Mouse (Mus musculus): ENCODE data around the gene Dync1li2. TPM values are rescaled to one million over a fixed set of nuclear protein-coding genes. Genes with fewer than 3 reads are reported as not detected.

Gene Dync1li2
- total RNA-seq, 2 experiments from 2014 or later = 98.9 to 104 TPM

DNA sequence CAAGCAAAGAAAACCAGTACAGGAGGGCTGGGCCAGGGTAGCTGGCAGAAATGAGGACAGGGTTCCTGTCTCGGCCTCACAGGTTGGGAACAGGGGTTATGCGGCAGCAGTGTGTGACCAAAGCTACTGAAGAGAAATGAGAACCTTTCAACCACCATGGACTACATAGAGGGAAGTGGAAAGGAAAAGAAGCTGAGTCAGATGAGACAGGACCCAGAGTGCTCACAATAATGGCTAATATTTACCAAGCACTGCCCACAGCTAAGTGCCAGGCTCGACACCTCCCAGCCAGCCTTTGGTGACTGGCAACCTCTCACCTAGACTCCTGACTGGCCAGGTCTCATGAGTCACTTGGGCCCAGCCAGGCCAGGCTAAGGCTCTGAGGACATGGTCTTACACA lies 58.9 kb downstream of the Dync1li2 start:
- no peak for DNase-seq (ENCODE audit: low spot score)

GRCm38 (mm10) chr8:104383296-104383695 lies 59.6 kb downstream of the Dync1li2 start:
- peak; percentile 30 for DNase-seq (ENCODE audit: low spot score)

DNA sequence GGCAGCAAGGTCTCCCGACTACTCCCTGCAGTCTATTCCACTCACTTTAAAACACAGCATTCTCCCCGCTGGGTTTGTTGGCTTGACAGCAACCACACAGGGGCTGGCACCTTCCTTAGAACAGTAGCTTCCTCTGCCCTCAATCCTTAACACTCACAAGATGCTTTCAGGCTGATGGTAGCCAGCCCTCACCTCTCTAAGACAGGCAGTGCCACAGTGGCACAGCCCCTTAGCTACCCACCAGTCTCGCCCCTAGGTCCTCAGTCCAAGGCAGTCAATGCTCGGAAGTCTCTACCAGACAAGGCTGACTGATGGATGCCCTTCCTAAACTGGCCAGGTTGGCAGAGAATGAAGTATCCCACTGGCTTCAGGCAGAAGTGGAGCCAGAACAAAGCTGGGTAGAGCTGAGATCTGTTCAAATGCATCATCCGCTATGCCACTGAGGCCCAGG lies 61.9 kb downstream of the Dync1li2 start:
- no peak for DNase-seq (ENCODE audit: low spot score)

- no peak for DNase-seq (ENCODE audit: low spot score)
These were observed 62.6 kb downstream of the Dync1li2 start for GRCm38 (mm10) chr8:104380269-104380668.

DNA sequence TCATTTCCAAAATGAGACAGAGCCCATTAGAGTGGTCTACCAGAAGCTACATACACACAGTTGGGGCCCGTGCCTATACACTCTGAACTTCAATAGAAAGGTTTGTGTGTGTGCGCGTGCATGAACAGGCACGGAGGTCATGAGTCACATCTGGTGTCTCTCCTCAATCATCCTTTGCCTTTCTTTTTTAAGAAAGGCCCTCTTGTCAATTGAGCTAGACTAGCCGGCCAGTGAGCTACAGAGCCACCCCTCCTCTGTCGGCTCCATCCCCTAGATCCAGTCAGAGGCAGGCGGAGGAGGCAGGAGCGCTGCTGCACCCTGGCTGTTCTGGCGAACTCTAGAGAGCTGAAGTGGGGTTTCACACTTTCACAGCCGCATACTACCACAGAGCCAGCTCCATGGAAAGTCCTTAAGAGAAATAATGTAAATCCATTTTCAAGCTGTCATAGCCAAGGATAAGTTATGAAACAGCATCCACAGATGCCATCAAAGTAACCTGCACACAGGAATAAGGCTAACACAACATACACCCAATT lies 63.5 kb downstream of the Dync1li2 start:
- no peak for DNase-seq (ENCODE audit: low spot score)

DNA sequence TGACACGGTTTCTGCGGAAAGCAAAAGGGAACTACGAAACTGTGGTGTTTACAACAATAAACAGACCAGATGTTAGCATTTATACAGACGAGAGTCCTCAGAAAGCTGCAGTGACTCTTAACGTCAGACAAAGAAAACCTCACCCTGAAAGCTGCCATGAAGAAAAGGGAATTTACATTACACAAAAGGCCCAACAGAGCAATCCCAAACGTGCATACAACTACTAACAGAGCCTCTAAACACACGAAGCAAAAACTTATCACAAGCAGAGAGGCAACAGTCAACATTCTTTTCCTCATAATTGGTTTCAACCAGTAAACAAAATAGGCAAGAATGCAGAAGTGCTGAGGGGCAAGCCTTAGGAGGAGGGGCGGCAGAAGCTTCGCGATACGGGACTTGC lies 66.2 kb downstream of the Dync1li2 start:
- DNase-seq (ENCODE audit: low spot score) = no peak

DNA sequence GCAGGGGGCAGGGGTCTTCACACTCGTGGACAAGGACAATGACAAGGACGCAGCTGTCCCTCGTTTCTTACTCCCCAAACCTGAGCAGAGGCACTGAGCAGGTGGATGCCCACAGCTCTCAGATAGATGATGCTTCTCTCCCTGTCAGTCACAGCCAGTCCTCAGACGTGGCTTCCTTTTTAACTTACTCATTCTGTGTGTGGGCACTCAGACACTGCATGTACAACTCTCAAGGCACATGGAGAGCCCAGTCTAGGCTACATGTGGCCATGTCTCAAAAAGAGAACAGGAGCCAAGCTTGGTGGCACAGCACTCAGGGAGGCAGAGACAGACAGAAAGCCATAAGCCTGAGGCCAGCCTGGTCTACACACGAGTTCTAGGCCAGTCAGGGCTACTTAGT lies 66.9 kb downstream of the Dync1li2 start:
- DNase-seq (ENCODE audit: low spot score) = no peak

GRCm38 (mm10) chr8:104374864-104375846 lies 67.7 kb downstream of the Dync1li2 start:
- DNase-seq (ENCODE audit: low spot score) = peak; percentile 64

DNA sequence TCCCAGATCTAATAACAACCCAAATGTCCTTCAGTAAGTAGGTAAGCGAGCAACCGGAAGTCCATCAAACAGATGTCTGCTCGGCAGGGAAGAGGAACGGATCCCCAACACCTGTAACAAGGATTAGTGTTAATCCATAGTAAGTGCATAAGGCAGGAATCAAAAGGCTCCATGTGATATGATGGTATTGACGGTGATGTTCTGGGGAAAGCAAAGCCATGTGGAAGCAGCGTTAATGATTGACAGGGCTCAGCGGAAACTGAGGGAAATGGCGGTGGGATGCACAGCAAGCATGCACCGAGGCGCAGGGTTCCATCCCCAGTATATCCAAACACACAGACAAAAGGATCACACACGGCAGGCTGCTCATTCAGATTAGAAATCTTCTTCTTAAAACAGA lies 68.6 kb downstream of the Dync1li2 start:
- DNase-seq (ENCODE audit: low spot score) = no peak

DNA sequence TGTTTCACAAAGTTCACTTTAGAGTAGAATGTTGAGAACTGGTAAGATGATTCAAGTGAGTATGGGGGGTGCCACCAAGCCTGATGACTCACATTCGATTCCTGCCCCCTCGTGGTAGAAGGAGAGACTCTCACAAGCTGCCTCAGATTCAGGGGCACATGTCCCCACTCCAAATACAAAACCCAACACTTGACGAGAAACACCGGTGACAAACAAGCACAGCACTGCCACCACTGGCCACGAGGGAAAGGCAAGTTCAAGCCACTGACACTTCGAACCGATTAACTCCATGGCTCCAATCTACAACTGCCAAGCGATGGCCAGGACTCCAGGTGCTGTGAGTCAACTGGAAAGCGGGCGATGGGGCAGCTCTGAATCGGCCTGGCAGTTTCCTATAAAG lies 69.1 kb downstream of the Dync1li2 start:
- DNase-seq (ENCODE audit: low spot score) = no peak

GRCm38 (mm10) chr8:104371121-104371520 lies 71.7 kb downstream of the Dync1li2 start:
- no peak for DNase-seq (ENCODE audit: low spot score)

DNA sequence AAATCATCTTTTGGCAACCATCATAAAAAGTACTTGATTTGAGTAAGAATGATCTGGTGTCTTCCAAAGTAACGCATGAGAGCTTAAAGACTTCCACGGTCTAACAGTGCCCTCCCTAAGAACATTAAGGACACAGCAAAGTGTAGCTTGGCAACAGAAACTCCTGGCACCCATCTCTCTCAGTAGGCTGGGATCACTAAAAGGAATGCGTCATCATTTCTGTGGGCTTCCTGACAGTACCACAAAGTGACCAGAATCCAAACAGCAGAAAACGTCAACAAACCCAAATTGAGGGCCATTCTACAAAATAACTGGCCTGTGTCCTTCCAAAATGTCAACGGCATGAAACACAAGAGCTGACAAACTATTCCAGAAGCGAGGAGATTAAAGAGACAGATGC lies 72.8 kb downstream of the Dync1li2 start:
- DNase-seq (ENCODE audit: low spot score) = peak; percentile 21

GRCm38 (mm10) chr8:104369591-104369990 lies 73.3 kb downstream of the Dync1li2 start:
- DNase-seq (ENCODE audit: low spot score) = no peak

Other genes with a start within 250 kb of the Dync1li2 start
- gene Tk2, start 194.5 kb downstream of the Dync1li2 start, total RNA-seq (2021) = 1 to 10 TPM; 4.0 to 4.1 TPM
- 1 to 10 TPM in 1 of 2 experiments, under 1 TPM in 1; 0.74 to 2.3 TPM for gene Cklf, start 192.2 kb downstream of the Dync1li2 start, total RNA-seq (2021)
- gene Cmtm2a, start 149.9 kb downstream of the Dync1li2 start, total RNA-seq (2021) = not detected
- not detected for gene Gm45711, start 133.0 kb downstream of the Dync1li2 start, total RNA-seq (2021)
- gene Cmtm1, start 132.9 kb downstream of the Dync1li2 start, total RNA-seq (2021) = not detected
- not detected for gene Gm11020, start 121.5 kb downstream of the Dync1li2 start, total RNA-seq (2021)
- gene Cmtm2b, start 120.8 kb downstream of the Dync1li2 start, total RNA-seq (2021) = not detected
- gene Cmtm3, start 103.6 kb downstream of the Dync1li2 start, total RNA-seq (2021) = 1 to 10 TPM; 3.2 to 7.2 TPM
- 1 to 10 TPM; 4.4 to 5.4 TPM for gene Cmtm4, start 47.2 kb downstream of the Dync1li2 start, total RNA-seq (2021)
- not detected for gene Terb1, start 66.9 kb upstream of the Dync1li2 start, total RNA-seq (2021)
- gene Nae1, start 91.6 kb upstream of the Dync1li2 start, total RNA-seq (2021) = 10 to 100 TPM; 22.4 to 24.3 TPM
- gene Car7, start 91.6 kb upstream of the Dync1li2 start, total RNA-seq (2021) = 1 to 10 TPM in 1 of 2 experiments, under 1 TPM in 1; 0.82 to 1.1 TPM
- 1 to 10 TPM; 2.9 to 3.3 TPM for gene Pdp2, start 148.4 kb upstream of the Dync1li2 start, total RNA-seq (2021)
- under 1 TPM in 1 of 2 experiments, not detected in 1; 0.23 TPM for gene Cdh16, start 181.3 kb upstream of the Dync1li2 start, total RNA-seq (2021)
- gene Rrad, start 188.3 kb upstream of the Dync1li2 start, total RNA-seq (2021) = 10 to 100 TPM in 1 of 2 experiments, 1 to 10 TPM in 1; 1.7 to 21.4 TPM
- gene Ciao2b, start 198.9 kb upstream of the Dync1li2 start, total RNA-seq (2021) = 10 to 100 TPM; 40.2 to 43.4 TPM

All from gastrocnemius, adult 18-20 months (tissue).